Mouse (Mus musculus) frontal cortex, postnatal 25 days (tissue): ENCODE data around the gene Arntl2.
"Not testable (repeated sequence)": the region's sequence is repeated elsewhere in the genome, so short reads cannot be mapped to it uniquely, and the experiment has no call there.

Experiments
- DNase-seq, 2 experiments: peaks; one replicate each; pipeline ENCODE4 v3.0.0; 2022; ENCODE audit warnings: low spot score in 2 of 2

Arntl2 gene

GRCm38 (mm10) chr6:146795924-146796545 is at the start of gene Arntl2:
Arntl2 (plus strand) TSS chr6:146796055.
- peak; percentile 39 to 49 for DNase-seq

GRCm38 (mm10) chr6:146746577-146746976 is 49.3 kb upstream of the Arntl2 start:
- no peak for DNase-seq

GRCm38 (mm10) chr6:146747057-146747456 is 48.8 kb upstream of the Arntl2 start:
- no peak for DNase-seq

GRCm38 (mm10) chr6:146748271-146748670 is 47.6 kb upstream of the Arntl2 start:
- DNase-seq, result no peak

DNA sequence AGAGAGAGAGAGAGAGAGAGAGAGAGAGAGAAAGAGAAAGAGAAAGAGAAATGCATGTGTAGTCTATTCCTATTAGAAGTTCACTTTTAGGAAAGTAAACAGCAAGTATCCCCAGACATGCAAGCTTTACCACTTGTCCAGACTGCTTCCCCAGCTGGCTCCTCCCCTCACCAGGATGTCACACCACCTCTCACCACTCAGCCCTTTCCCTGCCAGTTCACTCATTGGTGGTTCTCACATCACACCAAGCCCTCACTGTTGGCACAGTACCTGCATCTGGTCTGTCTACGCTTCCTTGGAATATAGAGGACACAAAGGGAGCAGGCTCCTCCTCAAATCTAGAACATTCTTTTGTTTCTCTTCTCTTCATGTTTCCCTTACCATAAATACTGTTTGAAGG is 44.2 kb upstream of the Arntl2 start:
- no peak for DNase-seq

- DNase-seq, result no peak
These were observed 43.7 kb upstream of the Arntl2 start for GRCm38 (mm10) chr6:146752178-146752577.

DNA sequence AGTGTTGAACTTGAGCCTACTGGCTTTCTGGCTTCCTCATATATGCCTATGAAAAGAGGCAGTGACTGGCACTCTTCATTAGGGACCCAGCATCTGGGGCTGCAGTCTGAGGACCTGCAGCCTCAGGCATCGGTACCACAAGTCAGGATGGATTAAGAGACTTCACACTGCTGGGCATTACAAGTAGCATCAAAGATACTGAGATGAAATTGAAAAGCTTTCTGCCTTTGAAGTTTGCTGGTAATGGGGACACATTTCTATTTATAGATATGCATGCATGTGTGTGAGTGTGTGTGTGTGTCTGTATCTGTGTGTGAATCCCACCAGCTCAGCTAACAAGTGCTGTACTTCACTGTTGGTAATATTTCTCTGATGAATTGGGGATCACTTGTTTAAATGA is 43.2 kb upstream of the Arntl2 start:
- no peak for DNase-seq

GRCm38 (mm10) chr6:146753560-146754160 is 42.2 kb upstream of the Arntl2 start:
- DNase-seq, result no peak

DNA sequence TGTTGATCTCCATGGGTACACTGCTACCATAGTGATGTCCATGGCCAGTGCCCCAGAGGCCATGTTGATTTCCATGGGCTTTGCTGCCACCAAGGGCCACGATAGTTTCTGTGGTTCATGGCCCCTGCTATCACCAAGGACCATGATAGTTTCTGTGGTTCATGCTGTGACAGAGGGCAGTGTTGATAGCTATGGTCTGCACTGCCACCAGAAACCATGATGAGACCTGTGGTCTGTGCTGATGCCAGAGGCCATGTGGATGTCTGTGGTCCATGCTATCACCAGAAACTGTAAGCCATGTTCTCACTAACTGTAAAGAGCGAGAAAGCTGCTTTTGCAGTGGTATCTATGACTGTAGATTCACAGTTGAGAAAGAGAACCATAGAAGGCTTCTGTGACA is 40.7 kb upstream of the Arntl2 start:
- DNase-seq, result no peak

GRCm38 (mm10) chr6:146755679-146756078 is 40.2 kb upstream of the Arntl2 start:
- no peak for DNase-seq

GRCm38 (mm10) chr6:146759027-146759426 is 36.8 kb upstream of the Arntl2 start:
- no peak for DNase-seq

- DNase-seq, result no peak
These were observed 35.8 kb upstream of the Arntl2 start for GRCm38 (mm10) chr6:146760022-146760421.

- DNase-seq, result no peak
These were observed 35.1 kb upstream of the Arntl2 start for GRCm38 (mm10) chr6:146760736-146761135.

DNA sequence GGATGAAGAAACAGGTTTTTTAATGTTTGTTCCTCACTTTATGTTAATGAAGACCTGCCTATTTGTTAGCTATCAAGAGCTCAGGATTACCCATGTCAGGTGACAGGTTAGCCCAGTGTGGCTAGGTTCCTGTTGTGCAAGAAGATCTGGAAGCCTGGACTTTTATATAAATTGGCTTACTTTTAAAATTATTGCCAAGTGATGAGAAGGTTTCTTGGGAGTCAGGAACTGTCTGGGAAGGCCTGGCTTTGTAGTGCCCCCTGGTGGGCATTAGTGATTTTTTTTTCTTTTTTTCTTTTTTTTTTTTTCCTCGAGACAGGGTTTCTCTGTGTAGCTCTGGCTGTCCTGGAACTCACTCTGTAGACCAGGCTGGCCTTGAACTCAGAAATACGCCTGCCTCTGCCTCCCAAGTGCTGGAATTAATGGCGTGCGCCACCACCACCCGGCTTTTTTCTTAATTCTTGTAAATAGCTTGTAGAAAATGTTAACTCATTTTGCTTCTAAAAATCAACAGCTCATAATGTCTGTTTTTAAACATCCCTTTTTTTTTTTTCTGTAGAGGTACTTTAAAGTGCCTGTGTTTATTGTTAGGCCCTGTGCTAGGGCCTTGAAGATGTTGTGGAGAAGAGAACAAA is 33.5 kb upstream of the Arntl2 start:
- no peak for DNase-seq

GRCm38 (mm10) chr6:146764593-146764992 is 31.3 kb upstream of the Arntl2 start:
- no peak for DNase-seq

DNA sequence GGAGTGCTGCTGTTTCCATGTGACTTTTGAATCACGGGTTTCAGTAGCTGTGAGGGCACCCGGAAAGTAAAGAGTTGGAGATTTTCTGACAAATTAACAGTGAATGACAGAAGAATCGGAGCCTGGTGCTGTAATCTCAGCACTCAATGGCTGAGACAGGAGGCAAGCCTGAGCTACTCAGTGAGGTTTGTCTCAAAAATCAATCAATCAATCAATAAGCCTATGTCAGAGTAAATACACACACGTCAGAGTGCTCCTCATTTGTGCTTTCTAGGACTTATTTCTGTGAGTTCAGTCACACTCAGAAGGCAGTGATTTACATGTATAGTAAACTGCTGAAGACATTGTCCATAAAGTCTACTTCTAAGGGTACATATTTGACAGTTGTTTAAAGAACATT is 30.6 kb upstream of the Arntl2 start:
- no peak for DNase-seq

DNA sequence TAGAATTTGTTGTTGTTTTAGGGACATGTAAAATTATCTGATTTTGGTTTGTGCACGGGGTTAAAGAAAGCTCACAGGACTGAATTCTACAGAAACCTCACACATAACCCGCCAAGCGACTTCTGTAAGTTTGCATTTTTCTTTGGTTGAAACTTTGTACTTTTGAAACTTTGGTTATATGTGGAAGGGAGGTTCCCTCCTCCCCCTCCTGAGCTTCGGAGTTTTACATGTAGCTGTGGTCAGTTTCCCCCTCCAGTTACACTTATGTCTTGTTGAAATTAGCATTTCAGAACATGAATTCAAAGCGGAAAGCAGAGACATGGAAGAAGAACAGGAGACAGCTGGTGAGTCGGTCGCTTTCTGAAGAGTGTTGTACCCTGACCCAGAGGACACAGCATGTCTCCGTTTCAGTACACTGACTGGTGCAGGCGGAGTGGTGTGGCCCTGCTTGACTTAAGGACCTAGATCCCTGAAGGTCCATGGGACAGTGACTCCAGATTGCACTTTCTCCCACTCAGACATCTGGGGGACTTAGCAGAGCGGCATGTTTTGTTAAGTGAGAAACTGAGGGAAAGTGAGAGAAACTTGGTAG is 26.9 kb upstream of the Arntl2 start:
- DNase-seq, result no peak

GRCm38 (mm10) chr6:146770005-146770745 is 25.7 kb upstream of the Arntl2 start:
- DNase-seq, result no peak

DNA sequence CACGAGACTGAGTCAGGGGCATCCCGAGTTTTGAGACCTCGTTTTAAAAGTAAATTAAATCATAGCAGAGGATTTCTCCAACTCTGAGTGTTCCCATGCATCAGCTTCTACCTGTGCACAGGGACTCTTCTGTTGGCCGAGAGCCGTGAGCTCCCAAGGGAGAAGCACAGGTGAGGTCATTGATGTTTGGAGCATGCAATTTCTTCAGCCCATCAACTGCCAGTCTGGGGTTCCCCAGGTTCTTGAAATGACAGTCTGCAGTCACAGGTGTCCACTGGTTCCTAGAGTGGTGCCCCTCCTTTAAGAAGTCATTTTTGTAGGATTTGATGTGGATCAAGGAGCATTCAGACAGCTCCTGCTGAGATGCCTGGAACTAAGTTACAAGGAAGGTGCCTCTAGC is 25.0 kb upstream of the Arntl2 start:
- no peak for DNase-seq

DNA sequence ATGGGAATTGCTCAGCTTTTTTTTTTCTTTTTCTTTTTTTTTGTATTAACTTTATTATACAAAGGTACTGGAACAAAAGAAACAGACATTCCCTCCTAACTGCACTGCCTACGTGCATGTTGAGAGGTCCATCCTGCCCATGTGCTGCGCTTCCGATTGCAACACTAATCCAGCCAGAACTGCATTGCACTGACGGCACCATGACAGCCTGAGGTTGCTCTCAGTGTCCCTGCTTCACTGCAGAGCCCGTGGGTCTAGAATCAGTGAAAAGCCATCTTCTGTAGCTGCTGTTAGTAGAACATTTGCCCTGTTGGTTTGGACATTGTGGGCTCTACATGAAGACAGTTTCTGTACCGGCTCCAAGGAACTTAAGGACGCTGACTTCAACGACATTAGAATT is 20.0 kb upstream of the Arntl2 start:
- DNase-seq, result not testable (repeated sequence)

- no peak for DNase-seq
These were observed 19.1 kb upstream of the Arntl2 start for GRCm38 (mm10) chr6:146776610-146777389.
